Mouse (Mus musculus) liver, adult 2 months (tissue): ENCODE data around the gene Elof1.
A peak's percentile ranks its signal among the peaks of the same experiment; 100 is the strongest.

Source experiments
- CTCF ChIP-seq: fragments of 200-500 bp; IDR thresholded peaks from 2 replicates; pipeline ENCODE4 v1.5.1; 2011; ENCODE audit warnings: low read depth, low read length, control low read depth
- POLR2A ChIP-seq: fragments of 200-500 bp; IDR thresholded peaks from 2 replicates; pipeline ENCODE4 v1.6.1; 2011; ENCODE audit warnings: low read length, control low read depth; ENCODE audit not compliant: insufficient read depth; ENCODE audit errors: extremely low read depth

GRCm38 (mm10) chr9:22143108-22144037, 26.4 kb upstream of the Elof1 start:
- TF ChIP-seq CTCF (peak; percentile 78), POLR2A (no peak)
